Comparison of ENCODE assay signal across 12 mouse cellular contexts in the genomic region with DNA sequence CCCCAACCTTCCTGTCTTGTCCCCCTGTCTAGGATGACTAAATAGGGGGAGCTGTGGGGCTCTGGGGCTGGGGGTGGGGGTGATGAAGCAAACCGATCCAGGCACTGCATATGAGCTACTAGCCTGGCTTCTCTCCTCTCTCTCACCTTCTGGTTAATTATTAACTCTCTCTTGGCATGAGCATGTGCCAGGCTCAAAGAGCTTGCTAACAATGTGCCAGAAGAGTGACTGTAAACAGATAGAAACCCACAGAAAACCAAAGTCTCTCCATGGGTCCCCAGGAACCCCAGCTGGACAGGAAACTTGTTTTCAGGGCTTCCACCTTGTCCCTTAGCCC. TPM values are rescaled to one million over a fixed set of nuclear protein-coding genes. Genes with fewer than 3 reads are reported as not detected.
A peak's percentile ranks its signal among the peaks of the same experiment; 100 is the strongest.
DNase-seq lines count a peak whose midpoint lies in the region; ATAC-seq lines count a peak whose summit lies in the region.
"Had no signal": no experiment of that assay in that cellular context is flagged by ENCODE, and none has a peak within 500 bp of the region (broad histone marks: within the 10 kb centered on the region; RNA-seq: fewer than 3 reads in every experiment).

No protein-coding gene starts in this region.

- no peaks in the 10 kb centered on the region for H3K9me3 ChIP-seq in liver, embryonic 13.5 days (replicated peaks)
- no peaks in the 10 kb centered on the region for H3K9me3 ChIP-seq in liver, embryonic 11.5 days (ENCODE audit: control insufficient read depth, low read length)
- H3K9me3 ChIP-seq in stomach, embryonic 14.5 days (ENCODE audit: control insufficient read depth, low read depth, low read length): no peaks in the 10 kb centered on the region

- peaks cover 34% of the 10 kb centered on the region for H3K4me1 ChIP-seq in liver, embryonic 13.5 days (replicated peaks)
- H3K4me1 ChIP-seq in liver, embryonic 11.5 days (replicated peaks; ENCODE audit: control insufficient read depth, insufficient read depth, low read length): no peaks in the 10 kb centered on the region
- peaks cover 2% of the 10 kb centered on the region; the same call in 1 of the 2 replicates for H3K4me1 ChIP-seq in stomach, embryonic 14.5 days (ENCODE audit: control insufficient read depth, insufficient read depth, low read length)

- no peak overlapping the region for H3K4me2 ChIP-seq in liver, embryonic 13.5 days
- H3K4me2 ChIP-seq in liver, embryonic 11.5 days: no peak overlapping the region
- H3K4me2 ChIP-seq in stomach, embryonic 14.5 days (replicated peaks; ENCODE audit: low read depth, low read length): no peak overlapping the region

- no peak overlapping the region for H3K9ac ChIP-seq in liver, embryonic 13.5 days
- H3K9ac ChIP-seq in liver, embryonic 11.5 days (ENCODE audit: low read depth, low read length): no peak overlapping the region
- H3K9ac ChIP-seq in stomach, embryonic 14.5 days (replicated peaks; ENCODE audit: low read depth, low read length): no peak overlapping the region

- H3K27me3 ChIP-seq in liver, embryonic 13.5 days: no peaks in the 10 kb centered on the region
- no peaks in the 10 kb centered on the region for H3K27me3 ChIP-seq in liver, embryonic 11.5 days (replicated peaks; ENCODE audit: control insufficient read depth, insufficient read depth, low read length)
- H3K27me3 ChIP-seq in stomach, embryonic 14.5 days (ENCODE audit: control insufficient read depth, insufficient read depth, low read length): no peaks in the 10 kb centered on the region

- H3K36me3 ChIP-seq in liver, embryonic 13.5 days: peaks cover 27% of the 10 kb centered on the region
- H3K36me3 ChIP-seq in liver, embryonic 11.5 days (ENCODE audit: control insufficient read depth, insufficient read depth, low read length): peaks cover 16% of the 10 kb centered on the region; the same call in 1 of the 2 replicates
- peaks cover 40% of the 10 kb centered on the region for H3K36me3 ChIP-seq in stomach, embryonic 14.5 days (ENCODE audit: control insufficient read depth, insufficient read depth, low read length)

- WGBS in liver, embryonic 13.5 days (ENCODE audit: insufficient replicate concordance): 33% methylated on average over 1 of the region's 1 CpGs
- 67% methylated on average over 1 of the region's 1 CpGs for WGBS in liver, embryonic 11.5 days
- WGBS in large intestine, adult 2 months: 16% methylated on average over 1 of the region's 1 CpGs
- WGBS in stomach, embryonic 14.5 days: 38% methylated on average over 1 of the region's 1 CpGs

- H3K4me3 ChIP-seq in liver, embryonic 13.5 days (replicated peaks): no peak overlapping the region
- H3K4me3 ChIP-seq in liver, embryonic 11.5 days (ENCODE audit: low read depth, low read length): no peak overlapping the region
- H3K4me3 ChIP-seq in stomach, embryonic 14.5 days (ENCODE audit: low read depth, low read length): no peak overlapping the region
- H3K4me3 ChIP-seq: erythroblast, embryonic 14.5 days; left cerebral cortex, adult 2 months had no signal

- no peak for ATAC-seq in liver, embryonic 13.5 days (ENCODE audit: low read depth)
- ATAC-seq in liver, embryonic 11.5 days (replicated peaks; ENCODE audit: low FRiP score): no peak
- peak; percentile 51 for ATAC-seq in stomach, embryonic 14.5 days (ENCODE audit: insufficient number of reproducible peaks, insufficient read depth, low FRiP score, low read depth)
- ATAC-seq: hindbrain, postnatal 0 days had no signal

- intact Hi-C loops in left cerebral cortex, postnatal 25 days (cut with DNase I): no loop called here

- 0 out of 2 replicates have a peak overlapping the region, but pooled peaks have one; percentile 4 for H3K27ac ChIP-seq in liver, embryonic 13.5 days
- no peak overlapping the region for H3K27ac ChIP-seq in liver, embryonic 11.5 days (ENCODE audit: low read depth, low read length)
- H3K27ac ChIP-seq in stomach, embryonic 14.5 days (ENCODE audit: low read length): peak overlapping the region; percentile 84
- H3K27ac ChIP-seq: hindbrain, postnatal 0 days; left cerebral cortex, adult 2 months had no signal

- DNase-seq in liver, embryonic 13.5 days: no peak
- DNase-seq in liver, embryonic 11.5 days (ENCODE audit: low spot score): no peak
- peak; percentile 88 for DNase-seq in kidney, adult 11 months
- peak; percentile 76 for DNase-seq in large intestine, adult 2 months (ENCODE audit: low read depth, low spot score)
- no peak for DNase-seq in gastrocnemius, postnatal 4 days (ENCODE audit: low spot score in 2 of 2)
- DNase-seq in left cerebral cortex, postnatal 25 days (ENCODE audit: low spot score in 2 of 2): no peak
- no peak for DNase-seq in spleen, adult 12 weeks (ENCODE audit: low spot score)
- DNase-seq: cerebellum, postnatal 36 days had no signal

RNA-seq across cellular contexts. Expression of a gene that starts 18.2 kb away (rescaled TPM):
- 4.2 and 4.5 TPM in 2 replicates for polyA plus RNA-seq in liver, embryonic 13.5 days (2015; fragmentation: Nextera tagmentation; extraction: Ambion mirVana)
- polyA plus RNA-seq in liver, embryonic 11.5 days (2014; fragmentation: Nextera tagmentation; extraction: Ambion mirVana): 17.4 and 18.8 TPM in 2 replicates
- polyA plus RNA-seq in large intestine, adult 2 months (2012; rRNA removed): 6.9 and 9.4 TPM in 2 replicates
- 22.1 and 28.9 TPM in 2 replicates for polyA plus RNA-seq in stomach, embryonic 14.5 days (2014; fragmentation: Nextera tagmentation; extraction: Ambion mirVana)
- total RNA-seq in gastrocnemius, postnatal 4 days (2021): 10 to 100 TPM; 58.1 to 61.2 TPM
- 10 to 100 TPM; 18.7 to 18.8 TPM for total RNA-seq in left cerebral cortex, postnatal 25 days (2021)

Comparison
In these comparisons a context has a peak if more than half of its experiments do, and no peak if none do; other contexts are left out.
1. DNase-seq: peak in kidney, adult 11 months (single experiment) and large intestine, adult 2 months (single experiment); none in liver, embryonic 13.5 days (single experiment), liver, embryonic 11.5 days (single experiment), gastrocnemius, postnatal 4 days (0 of 2), left cerebral cortex, postnatal 25 days (0 of 2) and spleen, adult 12 weeks (single experiment).